In the genomic region with DNA sequence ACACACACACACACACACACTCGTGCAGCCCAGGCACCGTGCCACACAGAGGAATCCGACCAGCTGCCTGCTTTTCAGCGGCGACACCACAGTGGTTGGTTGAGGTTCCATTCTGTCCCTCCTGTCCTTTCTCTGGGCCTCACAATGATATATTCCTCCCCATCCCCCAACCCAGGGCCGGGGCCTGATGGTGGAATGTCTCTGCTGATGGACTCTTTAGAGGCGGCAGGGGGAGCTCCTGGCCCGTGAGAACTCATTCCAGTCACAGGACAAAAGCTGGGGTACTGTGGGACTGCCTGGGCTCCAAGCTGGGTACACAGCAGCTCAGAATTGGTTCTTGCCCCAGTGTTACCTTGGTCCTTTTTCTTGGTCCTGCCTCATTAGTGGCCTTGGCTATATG, we compare ENCODE assay signal across 9 mouse cellular contexts.
DNase-seq lines count a peak whose midpoint lies in the region; ATAC-seq lines count a peak whose summit lies in the region.
"Had no signal": no experiment of that assay in that cellular context is flagged by ENCODE, and none has a peak within 500 bp of the region (broad histone marks: within the 10 kb centered on the region; RNA-seq: fewer than 3 reads in every experiment).

No protein-coding gene starts in this region.

- no peak overlapping the region for H3K9ac ChIP-seq in liver, embryonic 12.5 days
- 0 out of 2 replicates have a peak overlapping the region, but pooled peaks have one; percentile 17 for H3K9ac ChIP-seq in forebrain, embryonic 14.5 days (ENCODE audit: low read length)
- H3K9ac ChIP-seq in hindbrain, embryonic 13.5 days = 0 out of 2 replicates have a peak overlapping the region, but pooled peaks have one; percentile 24
- H3K9ac ChIP-seq in midbrain, embryonic 12.5 days (replicated peaks) = no peak overlapping the region
- no peak overlapping the region for H3K9ac ChIP-seq in stomach, embryonic 15.5 days

- H3K4me1 ChIP-seq in liver, embryonic 12.5 days = no peaks in the 10 kb centered on the region
- peaks cover 23% of the 10 kb centered on the region for H3K4me1 ChIP-seq in forebrain, embryonic 14.5 days (ENCODE audit: control insufficient read depth, insufficient read depth, low read length)
- peaks cover 73% of the 10 kb centered on the region for H3K4me1 ChIP-seq in hindbrain, embryonic 13.5 days (replicated peaks)
- H3K4me1 ChIP-seq in midbrain, embryonic 12.5 days = peaks cover 86% of the 10 kb centered on the region
- no peaks in the 10 kb centered on the region for H3K4me1 ChIP-seq in stomach, embryonic 15.5 days

- H3K36me3 ChIP-seq in liver, embryonic 12.5 days = no peaks in the 10 kb centered on the region
- H3K36me3 ChIP-seq in forebrain, embryonic 14.5 days (ENCODE audit: control insufficient read depth, insufficient read depth, low read length) = no peaks in the 10 kb centered on the region
- no peaks in the 10 kb centered on the region for H3K36me3 ChIP-seq in hindbrain, embryonic 13.5 days
- no peaks in the 10 kb centered on the region for H3K36me3 ChIP-seq in midbrain, embryonic 12.5 days
- no peaks in the 10 kb centered on the region for H3K36me3 ChIP-seq in stomach, embryonic 15.5 days

- no peak for ATAC-seq in liver, embryonic 12.5 days
- peak; percentile 89 for ATAC-seq in forebrain, embryonic 14.5 days
- peak; percentile 84 for ATAC-seq in hindbrain, embryonic 13.5 days (ENCODE audit: low FRiP score)
- ATAC-seq in midbrain, embryonic 12.5 days (ENCODE audit: low FRiP score, low read depth) = peak; percentile 86
- 0 out of 2 replicates have a peak, but pooled peaks have one; percentile 48 for ATAC-seq in stomach, embryonic 15.5 days (ENCODE audit: insufficient read depth, low FRiP score, low read depth)

- H3K27ac ChIP-seq in liver, embryonic 12.5 days = no peak overlapping the region
- peak overlapping the region; percentile 74; the same call in 1 of the 2 replicates for H3K27ac ChIP-seq in forebrain, embryonic 14.5 days (ENCODE audit: low read depth, low read length)
- H3K27ac ChIP-seq in hindbrain, embryonic 13.5 days = peak overlapping the region; percentile 80
- peak overlapping the region; percentile 91 for H3K27ac ChIP-seq in midbrain, embryonic 12.5 days (replicated peaks)
- no peak overlapping the region for H3K27ac ChIP-seq in stomach, embryonic 15.5 days
- H3K27ac ChIP-seq: macrophage had no signal

- 18% methylated on average over 8 of the region's 8 CpGs for WGBS in liver, embryonic 12.5 days (ENCODE audit: insufficient replicate concordance)
- WGBS in forebrain, embryonic 14.5 days = 0% methylated on average over 8 of the region's 8 CpGs
- under 1% methylated on average over 8 of the region's 8 CpGs for WGBS in hindbrain, embryonic 13.5 days
- 3% methylated on average over 8 of the region's 8 CpGs for WGBS in midbrain, embryonic 12.5 days
- WGBS in stomach, embryonic 15.5 days = 3% methylated on average over 8 of the region's 8 CpGs

- no peak overlapping the region for H3K4me2 ChIP-seq in liver, embryonic 12.5 days
- no peak overlapping the region for H3K4me2 ChIP-seq in forebrain, embryonic 14.5 days (ENCODE audit: low read length)
- H3K4me2 ChIP-seq in hindbrain, embryonic 13.5 days = no peak overlapping the region
- H3K4me2 ChIP-seq in midbrain, embryonic 12.5 days (replicated peaks) = no peak overlapping the region
- H3K4me2 ChIP-seq in stomach, embryonic 15.5 days = no peak overlapping the region

- intact Hi-C loops in left cerebral cortex, postnatal 10 days (cut with DNase I) = loop anchor here (2.0 to 10.0 kb wide), 3 partner anchors 255 to 573 kb away; no protein-coding TSS in a partner anchor

- peaks cover 71% of the 10 kb centered on the region for H3K27me3 ChIP-seq in liver, embryonic 12.5 days (replicated peaks)
- H3K27me3 ChIP-seq in forebrain, embryonic 14.5 days (replicated peaks; ENCODE audit: control insufficient read depth, insufficient read depth, low read length) = no peaks in the 10 kb centered on the region
- 0 out of 2 replicates have a peak, but pooled peaks cover 29% of the 10 kb centered on the region for H3K27me3 ChIP-seq in hindbrain, embryonic 13.5 days
- peaks cover 20% of the 10 kb centered on the region for H3K27me3 ChIP-seq in midbrain, embryonic 12.5 days
- H3K27me3 ChIP-seq in stomach, embryonic 15.5 days (replicated peaks) = 0 out of 2 replicates have a peak, but pooled peaks cover 4% of the 10 kb centered on the region

- DNase-seq in liver = peak; percentile 45
- peak; percentile 76 for DNase-seq in brain, adult 2 months (ENCODE audit: low read depth, low spot score)
- peak; percentile 93 for DNase-seq in forebrain, embryonic 14.5 days (ENCODE audit: low spot score)
- DNase-seq in left cerebral cortex, postnatal 10 days (ENCODE audit: extremely low spot score in 1 of 2, low spot score in 2 of 2) = peak; percentile 73 to 80

- H3K4me3 ChIP-seq in liver, embryonic 12.5 days = no peak overlapping the region
- H3K4me3 ChIP-seq in forebrain, embryonic 14.5 days (ENCODE audit: low read depth, low read length) = no peak overlapping the region
- H3K4me3 ChIP-seq in hindbrain, embryonic 13.5 days = no peak overlapping the region
- H3K4me3 ChIP-seq in midbrain, embryonic 12.5 days = no peak overlapping the region
- no peak overlapping the region for H3K4me3 ChIP-seq in stomach, embryonic 15.5 days (replicated peaks)

- no peaks in the 10 kb centered on the region for H3K9me3 ChIP-seq in liver, embryonic 12.5 days (replicated peaks)
- H3K9me3 ChIP-seq in forebrain, embryonic 14.5 days (replicated peaks; ENCODE audit: control insufficient read depth, low read length) = no peaks in the 10 kb centered on the region
- no peaks in the 10 kb centered on the region for H3K9me3 ChIP-seq in hindbrain, embryonic 13.5 days
- no peaks in the 10 kb centered on the region for H3K9me3 ChIP-seq in midbrain, embryonic 12.5 days
- no peaks in the 10 kb centered on the region for H3K9me3 ChIP-seq in stomach, embryonic 15.5 days

Comparison
In these comparisons a context has a peak if more than half of its experiments do, and no peak if none do; other contexts are left out.
1. H3K27ac ChIP-seq: peak in forebrain, embryonic 14.5 days (single experiment), hindbrain, embryonic 13.5 days (single experiment) and midbrain, embryonic 12.5 days (single experiment); none in liver, embryonic 12.5 days (single experiment) and stomach, embryonic 15.5 days (single experiment).
2. H3K9ac ChIP-seq: peak in forebrain, embryonic 14.5 days (single experiment) and hindbrain, embryonic 13.5 days (single experiment); none in liver, embryonic 12.5 days (single experiment), midbrain, embryonic 12.5 days (single experiment) and stomach, embryonic 15.5 days (single experiment).
3. Peak in every context shown above with its lines, with median percentiles within 50 percentile points of each other: DNase-seq.